Mouse (Mus musculus): ENCODE data around the gene Crtap.
"Not testable (repeated sequence)": the region's sequence is repeated elsewhere in the genome, so short reads cannot be mapped to it uniquely, and the experiment has no call there.

The Crtap gene

GRCm38 (mm10) chr9:114399680-114400079 is 9.2 kb upstream of the Crtap start:
- DNase-seq (ENCODE audit: extremely low spot score, low spot score) = no peak

GRCm38 (mm10) chr9:114395258-114395657 is 4.8 kb upstream of the Crtap start:
- no peak for DNase-seq (ENCODE audit: extremely low spot score, low spot score)

GRCm38 (mm10) chr9:114394677-114395076 is 4.2 kb upstream of the Crtap start:
- DNase-seq (ENCODE audit: extremely low spot score, low spot score) = no peak

GRCm38 (mm10) chr9:114394136-114394535 is 3.7 kb upstream of the Crtap start:
- DNase-seq (ENCODE audit: extremely low spot score, low spot score) = not testable (repeated sequence)

GRCm38 (mm10) chr9:114390749-114391075 is 237 bp upstream of the Crtap start:
- DNase-seq (ENCODE audit: extremely low spot score, low spot score) = no peak

GRCm38 (mm10) chr9:114389371-114389904 is 1.0 kb downstream of the Crtap start:
- no peak for DNase-seq (ENCODE audit: extremely low spot score, low spot score)

GRCm38 (mm10) chr9:114388701-114389370 is 1.6 kb downstream of the Crtap start:
- DNase-seq (ENCODE audit: extremely low spot score, low spot score) = no peak

GRCm38 (mm10) chr9:114388288-114388687 is 2.2 kb downstream of the Crtap start:
- DNase-seq (ENCODE audit: extremely low spot score, low spot score) = no peak

- no peak for DNase-seq (ENCODE audit: extremely low spot score, low spot score)
Observed at GRCm38 (mm10) chr9:114387086-114387485, 3.4 kb downstream of the Crtap start.

GRCm38 (mm10) chr9:114385160-114385559 is 5.3 kb downstream of the Crtap start:
- no peak for DNase-seq (ENCODE audit: extremely low spot score, low spot score)

- no peak for DNase-seq (ENCODE audit: extremely low spot score, low spot score)
Observed at GRCm38 (mm10) chr9:114384691-114385090, 5.8 kb downstream of the Crtap start.

- DNase-seq (ENCODE audit: extremely low spot score, low spot score) = no peak
Observed at GRCm38 (mm10) chr9:114382936-114383710, 7.4 kb downstream of the Crtap start.

GRCm38 (mm10) chr9:114380881-114381733 is 9.4 kb downstream of the Crtap start:
- DNase-seq (ENCODE audit: extremely low spot score, low spot score) = peak; percentile 45

GRCm38 (mm10) chr9:114379871-114380270 is 10.6 kb downstream of the Crtap start:
- DNase-seq (ENCODE audit: extremely low spot score, low spot score) = no peak

- no peak for DNase-seq (ENCODE audit: extremely low spot score, low spot score)
Observed at GRCm38 (mm10) chr9:114377168-114377567, 13.3 kb downstream of the Crtap start.

- DNase-seq (ENCODE audit: extremely low spot score, low spot score) = no peak
Observed at GRCm38 (mm10) chr9:114375276-114375962, 15.1 kb downstream of the Crtap start.

- DNase-seq (ENCODE audit: extremely low spot score, low spot score) = not testable (repeated sequence)
Observed at GRCm38 (mm10) chr9:114371717-114372116, 18.8 kb downstream of the Crtap start.

GRCm38 (mm10) chr9:114369389-114369788 is 21.1 kb downstream of the Crtap start:
- DNase-seq (ENCODE audit: extremely low spot score, low spot score) = not testable (repeated sequence)

GRCm38 (mm10) chr9:114368471-114368858 is 22.0 kb downstream of the Crtap start:
- DNase-seq (ENCODE audit: extremely low spot score, low spot score) = no peak

GRCm38 (mm10) chr9:114367783-114368470 is 22.5 kb downstream of the Crtap start:
- DNase-seq (ENCODE audit: extremely low spot score, low spot score) = peak; percentile 68
